Mouse (Mus musculus): ENCODE data around the gene Gm49510.

The Gm49510 gene

GRCm38 (mm10) chr15:78948152-78948725, 48.8 kb downstream of the Gm49510 start:
- no peak for DNase-seq

- no peak for DNase-seq
These were observed 49.4 kb downstream of the Gm49510 start for GRCm38 (mm10) chr15:78948883-78949282.

GRCm38 (mm10) chr15:78955663-78956062, 56.2 kb downstream of the Gm49510 start:
- DNase-seq: no peak

GRCm38 (mm10) chr15:78956351-78956750, 56.9 kb downstream of the Gm49510 start:
- DNase-seq: peak; percentile 12

- no peak for DNase-seq
These were observed 57.6 kb downstream of the Gm49510 start for GRCm38 (mm10) chr15:78957021-78957420.

GRCm38 (mm10) chr15:78959537-78959936, 60.1 kb downstream of the Gm49510 start:
- no peak for DNase-seq

GRCm38 (mm10) chr15:78960088-78960487, 60.6 kb downstream of the Gm49510 start:
- no peak for DNase-seq

GRCm38 (mm10) chr15:78962885-78963284, 63.4 kb downstream of the Gm49510 start:
- DNase-seq: peak; percentile 70
